Mouse (Mus musculus) mouse trophoblast stem cell (cell line): Measurements from ENCODE around the gene Fgr.
"Not testable (repeated sequence)": the region's sequence is repeated elsewhere in the genome, so short reads cannot be mapped to it uniquely, and the experiment has no call there.

Experiments used
- in situ Hi-C, 2 experiments: fragments of 300-500 bp; cut with MseI, MboI; formaldehyde crosslinking; loops; 2 replicates in 1 of 2; 3 replicates in 1 of 2; pipeline ENCODE4 v1.15.1; 2025

Fgr gene

GRCm38 (mm10) chr4:132973814-132974398 is at the start of gene Fgr:
Gene Fgr, plus strand, starts transcription at chr4:132974095.
- in situ Hi-C loops = no loop called here

GRCm38 (mm10) chr4:132926520-132926919 is 47.4 kb upstream of the Fgr start:
- in situ Hi-C loops = not testable (repeated sequence)

GRCm38 (mm10) chr4:132930784-132931183 is 43.1 kb upstream of the Fgr start:
- in situ Hi-C loops = no loop called here

- in situ Hi-C loops = no loop called here
These were observed 41.0 kb upstream of the Fgr start for GRCm38 (mm10) chr4:132932752-132933404.

GRCm38 (mm10) chr4:132934639-132935038 is 39.3 kb upstream of the Fgr start:
- in situ Hi-C loops = no loop called here

GRCm38 (mm10) chr4:132938181-132938941 is 35.5 kb upstream of the Fgr start:
- in situ Hi-C loops = no loop called here

- in situ Hi-C loops = no loop called here
These were observed 34.3 kb upstream of the Fgr start for GRCm38 (mm10) chr4:132939421-132940127.

- in situ Hi-C loops = no loop called here
These were observed 32.7 kb upstream of the Fgr start for GRCm38 (mm10) chr4:132941012-132941729.

GRCm38 (mm10) chr4:132943088-132943487 is 30.8 kb upstream of the Fgr start:
- in situ Hi-C loops = no loop called here

- in situ Hi-C loops = no loop called here
These were observed 29.8 kb upstream of the Fgr start for GRCm38 (mm10) chr4:132944106-132944505.

- in situ Hi-C loops = loop anchor here (5.0 kb wide), 2 partner anchors 58 to 63 kb away; no protein-coding TSS in a partner anchor
These were observed 29.1 kb upstream of the Fgr start for GRCm38 (mm10) chr4:132944776-132945175.

- in situ Hi-C loops = loop anchor here (5.0 kb wide), 2 partner anchors 57 to 62 kb away; no protein-coding TSS in a partner anchor
These were observed 28.4 kb upstream of the Fgr start for GRCm38 (mm10) chr4:132945261-132946046.

- in situ Hi-C loops = loop anchor here (5.0 kb wide), 2 partner anchors 56 to 61 kb away; no protein-coding TSS in a partner anchor
These were observed 27.6 kb upstream of the Fgr start for GRCm38 (mm10) chr4:132946047-132947001.

- in situ Hi-C loops = loop anchor here (5.0 kb wide), 2 partner anchors 52 to 57 kb away; no protein-coding TSS in a partner anchor
These were observed 23.9 kb upstream of the Fgr start for GRCm38 (mm10) chr4:132949882-132950532.

- in situ Hi-C loops = no loop called here
These were observed 22.9 kb upstream of the Fgr start for GRCm38 (mm10) chr4:132950999-132951398.

GRCm38 (mm10) chr4:132954530-132955394 is 19.1 kb upstream of the Fgr start:
- in situ Hi-C loops = no loop called here

GRCm38 (mm10) chr4:132955395-132955791 is 18.5 kb upstream of the Fgr start:
- in situ Hi-C loops = no loop called here
